Comparison of ENCODE assay signal across 10 mouse cellular contexts in the genomic region with DNA sequence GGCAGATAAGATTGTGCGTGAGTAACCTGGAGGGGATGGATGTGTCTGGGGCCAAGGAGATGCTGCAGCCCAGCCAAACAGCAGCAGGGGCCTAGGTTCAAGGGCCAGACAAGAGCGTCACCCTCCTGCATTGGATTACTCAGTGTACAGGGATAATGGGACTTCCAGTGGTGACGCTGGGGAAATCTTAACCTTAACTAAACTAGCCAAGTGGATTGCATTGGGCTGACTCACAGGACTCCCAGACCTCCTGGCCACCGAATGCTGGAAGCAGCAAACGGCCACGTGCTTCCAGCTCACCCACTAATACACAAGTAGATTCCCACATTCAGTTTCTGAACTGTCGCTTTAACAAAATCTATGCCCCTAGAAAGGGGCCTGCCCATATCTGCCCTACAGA. TPM values are rescaled to one million over a fixed set of nuclear protein-coding genes. Genes with fewer than 3 reads are reported as not detected.
A peak's percentile ranks its signal among the peaks of the same experiment; 100 is the strongest.
DNase-seq lines count a peak whose midpoint lies in the region; ATAC-seq and TF ChIP-seq lines count a peak whose summit lies in the region.
"Had no signal": no experiment of that assay in that cellular context is flagged by ENCODE, and none has a peak within 500 bp of the region (broad histone marks: within the 10 kb centered on the region; RNA-seq: fewer than 3 reads in every experiment).

No protein-coding gene starts in this region.

- TF ChIP-seq EP300 in liver, postnatal 0 days (IDR thresholded peaks at IDR 0.05; ENCODE audit: low read depth), result no peak

- no peak overlapping the region for H3K4me3 ChIP-seq in liver, embryonic 12.5 days
- no peak overlapping the region for H3K4me3 ChIP-seq in liver, postnatal 0 days (ENCODE audit: low read depth, low read length)
- no peak overlapping the region for H3K4me3 ChIP-seq in heart, embryonic 12.5 days
- H3K4me3 ChIP-seq in small intestine, adult 2 months (ENCODE audit: low read depth, low read length), result no peak overlapping the region

- no peak for TF ChIP-seq CTCF in liver, postnatal 0 days (IDR thresholded peaks at IDR 0.05; ENCODE audit: low read depth)
- TF ChIP-seq CTCF in small intestine, adult 2 months (IDR thresholded peaks at IDR 0.05; ENCODE audit: extremely low read depth, insufficient read length, insufficient replicate concordance, low read depth, low read length), result no peak

- peak overlapping the region; percentile 2; the same call in 1 of the 2 replicates for H3K4me2 ChIP-seq in liver, embryonic 12.5 days
- no peak overlapping the region for H3K4me2 ChIP-seq in liver, postnatal 0 days (ENCODE audit: low read depth, low read length)
- no peak overlapping the region for H3K4me2 ChIP-seq in heart, embryonic 12.5 days

- no peaks in the 10 kb centered on the region for H3K9me3 ChIP-seq in liver, embryonic 12.5 days (replicated peaks)
- no peaks in the 10 kb centered on the region for H3K9me3 ChIP-seq in liver, postnatal 0 days (ENCODE audit: low read length)
- H3K9me3 ChIP-seq in heart, embryonic 12.5 days (replicated peaks), result no peaks in the 10 kb centered on the region

- H3K9ac ChIP-seq in liver, embryonic 12.5 days, result no peak overlapping the region
- no peak overlapping the region for H3K9ac ChIP-seq in liver, postnatal 0 days (replicated peaks)
- H3K9ac ChIP-seq in heart, embryonic 12.5 days, result no peak overlapping the region

- 68% methylated on average over 7 of the region's 7 CpGs for WGBS in liver, embryonic 12.5 days (ENCODE audit: insufficient replicate concordance)
- 84% methylated on average over 7 of the region's 7 CpGs for WGBS in liver, postnatal 0 days (ENCODE audit: insufficient replicate concordance)
- WGBS in heart, embryonic 12.5 days, result 49% methylated on average over 7 of the region's 7 CpGs
- 26% methylated on average over 7 of the region's 7 CpGs for WGBS in small intestine, adult 2 months

- no peak for DNase-seq in liver, postnatal 0 days
- DNase-seq in adrenal gland, postnatal 10 days, result peak; percentile 37
- DNase-seq: embryo, embryonic 11 days; kidney, postnatal 25 days; right cerebral cortex, postnatal 14 days had no signal

- TF ChIP-seq POLR2A in small intestine, adult 2 months (IDR thresholded peaks at IDR 0.05; ENCODE audit: low read depth, low read length), result no peak

- no peaks in the 10 kb centered on the region for H3K27me3 ChIP-seq in liver, embryonic 12.5 days (replicated peaks)
- H3K27me3 ChIP-seq in liver, postnatal 0 days (ENCODE audit: insufficient read depth, low read length), result no peaks in the 10 kb centered on the region
- no peaks in the 10 kb centered on the region for H3K27me3 ChIP-seq in heart, embryonic 12.5 days (replicated peaks)
- H3K27me3 ChIP-seq in small intestine, adult 2 months (ENCODE audit: control insufficient read depth, insufficient read depth, low read length), result no peaks in the 10 kb centered on the region

- H3K27ac ChIP-seq in liver, embryonic 12.5 days, result no peak overlapping the region
- H3K27ac ChIP-seq in liver, postnatal 0 days (ENCODE audit: low read depth), result no peak overlapping the region
- peak overlapping the region; percentile 24; the same call in 1 of the 2 replicates for H3K27ac ChIP-seq in heart, embryonic 12.5 days (ENCODE audit: poor library complexity, severe bottlenecking)
- peak overlapping the region; percentile 36; the same call in 1 of the 2 replicates for H3K27ac ChIP-seq in small intestine, adult 2 months (ENCODE audit: insufficient read depth, low read depth, low read length)

- peaks cover 60% of the 10 kb centered on the region for H3K4me1 ChIP-seq in liver, embryonic 12.5 days
- peaks cover 16% of the 10 kb centered on the region for H3K4me1 ChIP-seq in liver, postnatal 0 days (ENCODE audit: insufficient read depth)
- H3K4me1 ChIP-seq in heart, embryonic 12.5 days (replicated peaks), result peaks cover 78% of the 10 kb centered on the region
- peaks cover 39% of the 10 kb centered on the region for H3K4me1 ChIP-seq in small intestine, adult 2 months (ENCODE audit: control insufficient read depth, insufficient read depth, insufficient read length, low read length)

- peaks cover 33% of the 10 kb centered on the region for H3K36me3 ChIP-seq in liver, embryonic 12.5 days
- peaks cover 4% of the 10 kb centered on the region; the same call in 1 of the 2 replicates for H3K36me3 ChIP-seq in liver, postnatal 0 days (replicated peaks; ENCODE audit: insufficient read depth, low read length)
- H3K36me3 ChIP-seq in heart, embryonic 12.5 days, result peaks cover 20% of the 10 kb centered on the region
- H3K36me3 ChIP-seq in small intestine, adult 2 months (ENCODE audit: control insufficient read depth, insufficient read depth, low read length), result no peaks in the 10 kb centered on the region; the same call in 1 of the 2 replicates

- no peak for ATAC-seq in liver, embryonic 12.5 days
- no peak for ATAC-seq in liver, postnatal 0 days
- ATAC-seq in heart, embryonic 12.5 days (ENCODE audit: insufficient number of reproducible peaks, low FRiP score), result no peak
- ATAC-seq in CD4-positive, CD25-positive, alpha-beta regulatory T cell, adult 4 months, result no peak
- no peak for ATAC-seq in cerebellum, adult (ENCODE audit: insufficient number of reproducible peaks, low FRiP score, low TSS enrichment)

RNA-seq across cellular contexts. Expression of a gene that starts 18.0 kb away (rescaled TPM):
- polyA plus RNA-seq in liver, embryonic 12.5 days (2016; fragmentation: Nextera tagmentation; extraction: Ambion mirVana), result 10.1 and 11.1 TPM in 2 replicates
- 3.0 and 3.3 TPM in 2 replicates for polyA plus RNA-seq in liver, postnatal 0 days (2015; fragmentation: Nextera tagmentation; extraction: Ambion mirVana)
- 100 to 1,000 TPM in 1 of 2 experiments, 10 to 100 TPM in 1; 55.7 to 119 TPM for total RNA-seq in adrenal gland, postnatal 10 days (2021)
- polyA plus RNA-seq in heart, embryonic 12.5 days (2016; fragmentation: Nextera tagmentation; extraction: Ambion mirVana), result 35.0 and 35.2 TPM in 2 replicates
- 2.2 and 6.1 TPM in 2 replicates for polyA plus RNA-seq in small intestine, adult 2 months (2012; rRNA removed)
- 1 to 10 TPM; 3.0 TPM for polyA plus RNA-seq in CD4-positive, CD25-positive, alpha-beta regulatory T cell, adult 4 months (2017; shearing (Covaris generic))

RNA-seq across cellular contexts. Expression of a gene that starts 51.1 kb away (rescaled TPM):
- polyA plus RNA-seq in liver, embryonic 12.5 days (2016; fragmentation: Nextera tagmentation; extraction: Ambion mirVana), result 80.8 and 81.1 TPM in 2 replicates
- polyA plus RNA-seq in liver, postnatal 0 days (2015; fragmentation: Nextera tagmentation; extraction: Ambion mirVana), result 87.7 and 87.9 TPM in 2 replicates
- total RNA-seq in adrenal gland, postnatal 10 days (2021), result 10 to 100 TPM; 37.9 to 41.8 TPM
- polyA plus RNA-seq in heart, embryonic 12.5 days (2016; fragmentation: Nextera tagmentation; extraction: Ambion mirVana), result 106 and 112 TPM in 2 replicates
- polyA plus RNA-seq in small intestine, adult 2 months (2012; rRNA removed), result 5.7 and 7.2 TPM in 2 replicates
- polyA plus RNA-seq in CD4-positive, CD25-positive, alpha-beta regulatory T cell, adult 4 months (2017; shearing (Covaris generic)), result 10 to 100 TPM; 42.8 to 72.2 TPM

Comparison
In these comparisons a context has a peak if more than half of its experiments do, and no peak if none do; other contexts are left out.
1. H3K27ac ChIP-seq: peak in heart, embryonic 12.5 days (single experiment) and small intestine, adult 2 months (single experiment); none in liver, embryonic 12.5 days (single experiment) and liver, postnatal 0 days (single experiment).